Mouse (Mus musculus) right cerebral cortex, adult 2 months (tissue): ENCODE measurements around the gene 4933403O08Rik.

Experiments used
- DNase-seq, 2 experiments: peaks; one replicate each; pipeline ENCODE4 v3.0.0; 2021 to 2022; ENCODE audit warnings: low spot score in 2 of 2

4933403O08Rik gene

GRCm38 (mm10) chrX:112238749-112239148, at the start of gene 4933403O08Rik:
Gene 4933403O08Rik (plus strand): TSS chrX:112239049.
- no peak for DNase-seq

GRCm38 (mm10) chrX:112242916-112243315, 4.1 kb downstream of the 4933403O08Rik start:
- DNase-seq, result no peak

GRCm38 (mm10) chrX:112255513-112255912, 16.7 kb downstream of the 4933403O08Rik start:
- peak; percentile 15 to 22 for DNase-seq

- no peak for DNase-seq
These were observed 34.7 kb downstream of the 4933403O08Rik start for GRCm38 (mm10) chrX:112273550-112273949.
